Mouse (Mus musculus): ENCODE data around the gene Stk35. TPM values are rescaled to one million over a fixed set of nuclear protein-coding genes. Genes with fewer than 3 reads are reported as not detected.
A peak's percentile ranks its signal among the peaks of the same experiment; 100 is the strongest.

Gene Stk35
- total RNA-seq (2017): 11.8 and 12.9 TPM in 2 replicates

DNA sequence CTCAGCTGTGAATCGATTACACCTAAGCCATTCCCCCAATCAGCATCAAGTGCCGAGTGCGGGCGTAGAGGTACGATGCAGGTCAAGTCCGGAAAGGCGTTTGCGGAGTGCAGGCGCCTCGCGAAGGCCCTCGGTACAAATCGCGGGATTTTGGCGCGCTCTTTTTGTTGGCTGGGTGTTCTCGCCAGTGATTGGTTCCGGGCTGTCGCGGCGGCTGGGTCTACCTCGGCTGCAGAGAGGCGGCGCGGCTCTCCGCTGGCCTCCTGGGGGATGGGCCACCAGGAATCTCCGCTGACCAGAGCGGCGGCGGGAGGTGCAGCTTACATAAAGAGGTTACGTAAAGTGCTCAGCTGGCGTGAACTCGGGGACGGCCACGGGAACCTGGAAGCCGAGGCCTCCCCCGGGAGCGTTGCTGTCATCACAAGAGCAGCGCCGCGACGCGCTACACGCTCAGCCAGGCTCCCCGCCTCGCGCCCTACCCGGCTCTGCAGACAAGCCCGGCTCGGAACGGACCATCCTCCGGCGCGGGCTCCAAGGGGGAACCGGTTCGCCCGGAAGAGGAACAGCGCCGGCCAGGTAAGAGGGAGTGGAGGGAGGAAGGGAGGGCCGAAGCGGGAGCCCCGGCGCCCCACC lies at the start of gene Stk35:
Stk35 (plus strand) TSS at position 247 of the 633 bp plus-strand sequence.
- peak; percentile 77 to 79 for ATAC-seq (replicated peaks in 1 of 2; ENCODE audit: insufficient read depth in 1 of 2, low FRiP score in 2 of 2, low TSS enrichment in 1 of 2, low read depth in 1 of 2, poor library complexity in 2 of 2, severe bottlenecking in 2 of 2)

DNA sequence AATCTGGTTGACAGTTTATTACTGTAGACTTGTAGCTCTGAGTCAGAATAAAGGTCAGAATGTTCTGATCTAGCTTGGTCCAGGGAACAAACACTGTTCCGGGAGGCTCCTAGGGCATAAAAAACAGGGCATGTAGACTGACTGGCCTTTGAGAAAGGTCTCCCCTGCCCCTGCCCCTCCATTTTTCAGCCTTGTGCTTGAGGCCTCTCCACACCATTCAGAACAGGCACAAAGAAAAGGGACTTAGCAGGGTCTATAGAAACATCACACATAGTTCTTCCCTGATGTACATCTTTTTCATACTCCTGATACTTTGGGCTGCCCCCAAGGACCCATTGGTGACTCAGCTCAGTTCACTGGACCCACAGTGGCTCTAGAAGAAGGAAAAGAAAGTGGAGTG lies 18.3 kb upstream of the Stk35 start:
- ATAC-seq (replicated peaks in 1 of 2; ENCODE audit: insufficient read depth in 1 of 2, low FRiP score in 2 of 2, low TSS enrichment in 1 of 2, low read depth in 1 of 2, poor library complexity in 2 of 2, severe bottlenecking in 2 of 2): no peak

- no peak for ATAC-seq (replicated peaks in 1 of 2; ENCODE audit: insufficient read depth in 1 of 2, low FRiP score in 2 of 2, low TSS enrichment in 1 of 2, low read depth in 1 of 2, poor library complexity in 2 of 2, severe bottlenecking in 2 of 2)
Measured at GRCm38 (mm10) chr2:129796501-129796900, 3.8 kb upstream of the Stk35 start.

DNA sequence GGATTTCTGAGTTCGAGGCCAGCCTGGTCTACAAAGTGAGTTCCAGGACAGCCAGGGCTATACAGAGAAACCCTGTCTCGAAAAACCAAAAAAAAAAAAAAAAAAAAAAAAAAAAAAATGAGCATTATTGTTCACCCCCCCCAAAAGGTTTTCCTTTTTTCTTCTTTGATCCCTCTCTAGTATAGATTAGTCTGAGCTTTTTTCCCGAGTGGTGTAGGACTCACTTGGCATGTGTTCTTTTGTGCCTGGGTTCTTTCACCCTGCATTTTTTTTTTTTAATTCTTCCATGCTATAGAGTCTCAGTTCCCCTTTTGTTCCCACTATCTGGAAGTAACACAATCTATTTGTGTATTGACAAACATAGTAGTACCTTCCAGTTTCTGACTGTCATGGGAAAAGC lies 2.6 kb upstream of the Stk35 start:
- ATAC-seq (replicated peaks in 1 of 2; ENCODE audit: insufficient read depth in 1 of 2, low FRiP score in 2 of 2, low TSS enrichment in 1 of 2, low read depth in 1 of 2, poor library complexity in 2 of 2, severe bottlenecking in 2 of 2): no peak

DNA sequence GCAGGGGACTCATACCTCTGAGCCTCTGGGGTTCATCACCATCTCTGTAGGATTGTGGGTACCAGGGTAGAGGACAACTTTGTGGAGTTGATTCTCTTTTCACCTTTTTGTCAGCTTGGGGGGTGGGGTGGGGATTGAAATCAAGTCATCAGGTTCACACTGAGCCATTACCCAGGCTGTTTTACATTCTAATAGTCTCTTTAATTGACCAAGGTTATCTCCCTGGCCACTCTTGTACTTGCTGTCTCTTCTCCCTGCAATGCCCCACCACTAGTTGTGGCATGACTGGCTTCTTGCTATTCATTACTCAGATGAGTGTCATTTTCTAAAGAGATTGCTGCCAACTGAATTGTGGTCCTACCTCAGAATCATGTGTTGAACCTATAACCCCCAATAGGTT lies 1.9 kb upstream of the Stk35 start:
- ATAC-seq (replicated peaks in 1 of 2; ENCODE audit: insufficient read depth in 1 of 2, low FRiP score in 2 of 2, low TSS enrichment in 1 of 2, low read depth in 1 of 2, poor library complexity in 2 of 2, severe bottlenecking in 2 of 2): no peak

DNA sequence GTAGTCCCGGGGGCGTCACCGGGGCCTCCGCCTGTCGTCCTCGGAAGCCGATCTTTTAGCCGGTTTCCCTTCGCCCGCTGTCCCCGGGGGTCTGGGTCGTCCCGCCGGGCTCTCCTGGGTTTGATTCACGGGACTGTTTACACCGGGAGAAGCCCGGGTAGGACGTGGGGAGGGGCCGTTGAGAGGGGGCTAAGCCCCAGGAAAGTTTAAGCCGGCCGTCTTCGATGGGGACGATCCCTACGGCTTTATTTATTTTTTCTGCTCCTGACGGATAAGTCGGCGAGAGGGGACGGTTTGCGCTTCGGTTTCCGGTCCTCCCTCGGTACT lies 550 bp downstream of the Stk35 start:
- ATAC-seq (replicated peaks in 1 of 2; ENCODE audit: insufficient read depth in 1 of 2, low FRiP score in 2 of 2, low TSS enrichment in 1 of 2, low read depth in 1 of 2, poor library complexity in 2 of 2, severe bottlenecking in 2 of 2): no peak

GRCm38 (mm10) chr2:129801231-129802029 lies 1.1 kb downstream of the Stk35 start:
- peak; percentile 52 to 64 for ATAC-seq (replicated peaks in 1 of 2; ENCODE audit: insufficient read depth in 1 of 2, low FRiP score in 2 of 2, low TSS enrichment in 1 of 2, low read depth in 1 of 2, poor library complexity in 2 of 2, severe bottlenecking in 2 of 2)

DNA sequence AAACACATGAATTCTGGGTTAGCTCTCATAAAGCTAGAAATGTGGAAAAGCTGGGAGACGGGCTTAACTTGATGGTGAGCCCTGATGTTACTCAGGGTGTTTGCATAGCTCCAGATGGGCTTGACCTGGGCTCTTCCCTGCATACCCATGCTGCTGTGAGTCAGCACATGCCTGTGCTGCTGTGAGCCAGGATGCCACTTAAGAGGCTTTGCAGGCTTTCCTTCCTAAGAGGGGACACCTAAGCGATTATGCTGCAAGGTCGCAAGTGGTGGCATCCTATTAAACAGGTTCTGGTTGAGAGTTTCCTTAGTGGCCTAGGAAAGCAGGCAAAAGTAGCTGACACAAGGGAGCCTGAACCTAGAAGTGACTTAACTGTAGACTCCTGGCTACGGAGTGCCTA lies 5.2 kb downstream of the Stk35 start:
- ATAC-seq (replicated peaks in 1 of 2; ENCODE audit: insufficient read depth in 1 of 2, low FRiP score in 2 of 2, low TSS enrichment in 1 of 2, low read depth in 1 of 2, poor library complexity in 2 of 2, severe bottlenecking in 2 of 2): no peak

DNA sequence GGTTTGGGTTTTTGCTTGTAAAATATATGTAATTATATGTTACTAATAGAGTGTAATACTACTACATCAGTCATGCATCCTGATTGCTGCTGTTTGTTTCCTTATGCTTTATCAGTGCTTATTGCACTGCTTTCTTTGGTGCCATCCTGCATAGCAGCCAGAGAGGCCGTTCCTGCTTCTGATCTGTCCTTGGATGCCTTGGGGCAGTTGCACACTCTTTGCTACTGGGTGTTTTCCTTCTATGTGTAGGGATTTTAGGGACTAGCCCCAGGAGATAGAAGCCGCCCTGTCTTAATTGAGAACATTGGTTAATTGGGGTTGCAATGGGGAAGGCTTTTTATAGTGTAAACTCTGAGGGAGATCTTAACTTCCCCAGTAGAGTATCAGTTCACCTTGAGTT lies 6.2 kb downstream of the Stk35 start:
- ATAC-seq (replicated peaks in 1 of 2; ENCODE audit: insufficient read depth in 1 of 2, low FRiP score in 2 of 2, low TSS enrichment in 1 of 2, low read depth in 1 of 2, poor library complexity in 2 of 2, severe bottlenecking in 2 of 2): no peak

- no peak for ATAC-seq (replicated peaks in 1 of 2; ENCODE audit: insufficient read depth in 1 of 2, low FRiP score in 2 of 2, low TSS enrichment in 1 of 2, low read depth in 1 of 2, poor library complexity in 2 of 2, severe bottlenecking in 2 of 2)
Measured at GRCm38 (mm10) chr2:129810563-129810962, 10.2 kb downstream of the Stk35 start.

GRCm38 (mm10) chr2:129814033-129814432 lies 13.7 kb downstream of the Stk35 start:
- ATAC-seq (replicated peaks in 1 of 2; ENCODE audit: insufficient read depth in 1 of 2, low FRiP score in 2 of 2, low TSS enrichment in 1 of 2, low read depth in 1 of 2, poor library complexity in 2 of 2, severe bottlenecking in 2 of 2): no peak

DNA sequence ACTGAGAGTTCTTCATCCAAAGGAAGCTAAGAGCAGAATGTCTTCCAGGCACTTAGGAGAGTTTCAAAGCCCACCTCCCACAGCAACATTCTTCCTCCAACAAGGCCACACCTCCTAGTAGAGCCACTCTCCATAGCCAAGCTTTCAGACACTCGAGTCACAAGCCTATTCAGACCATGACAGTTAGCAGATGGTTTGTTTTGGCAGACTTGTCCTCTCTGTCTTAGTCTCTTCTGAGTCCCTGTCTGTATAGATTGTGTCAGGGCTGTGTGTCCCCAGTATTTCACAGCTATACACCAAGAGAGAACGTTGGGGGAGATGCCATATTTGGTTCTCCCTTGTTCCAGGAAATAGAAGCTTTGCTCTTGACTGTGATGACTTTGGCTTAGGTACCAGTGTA lies 14.8 kb downstream of the Stk35 start:
- ATAC-seq (replicated peaks in 1 of 2; ENCODE audit: insufficient read depth in 1 of 2, low FRiP score in 2 of 2, low TSS enrichment in 1 of 2, low read depth in 1 of 2, poor library complexity in 2 of 2, severe bottlenecking in 2 of 2): no peak

- no peak for ATAC-seq (replicated peaks in 1 of 2; ENCODE audit: insufficient read depth in 1 of 2, low FRiP score in 2 of 2, low TSS enrichment in 1 of 2, low read depth in 1 of 2, poor library complexity in 2 of 2, severe bottlenecking in 2 of 2)
Measured at GRCm38 (mm10) chr2:129817603-129818257, 17.4 kb downstream of the Stk35 start.

- no peak for ATAC-seq (replicated peaks in 1 of 2; ENCODE audit: insufficient read depth in 1 of 2, low FRiP score in 2 of 2, low TSS enrichment in 1 of 2, low read depth in 1 of 2, poor library complexity in 2 of 2, severe bottlenecking in 2 of 2)
Measured at GRCm38 (mm10) chr2:129818868-129819267, 18.6 kb downstream of the Stk35 start.

DNA sequence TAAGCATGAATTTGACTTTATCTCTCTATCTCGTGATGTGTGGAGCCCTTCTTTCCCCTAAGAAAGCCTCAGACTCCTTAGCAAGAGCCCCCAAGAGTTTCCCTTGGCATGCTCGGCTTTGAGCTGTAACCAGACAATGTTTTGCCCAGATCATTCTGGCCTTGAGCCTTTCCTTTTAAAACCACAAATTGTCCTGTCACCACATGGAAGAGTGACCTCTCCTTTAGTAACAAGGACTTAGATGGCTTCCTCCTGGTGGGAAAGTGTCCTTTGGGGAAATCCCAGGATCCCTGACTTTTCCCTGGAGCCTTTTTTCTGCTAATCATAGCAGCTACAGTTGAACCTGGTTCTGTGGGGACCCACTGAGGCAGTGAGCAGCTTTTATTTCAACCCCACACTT lies 19.2 kb downstream of the Stk35 start:
- ATAC-seq (replicated peaks in 1 of 2; ENCODE audit: insufficient read depth in 1 of 2, low FRiP score in 2 of 2, low TSS enrichment in 1 of 2, low read depth in 1 of 2, poor library complexity in 2 of 2, severe bottlenecking in 2 of 2): no peak

- no peak for ATAC-seq (replicated peaks in 1 of 2; ENCODE audit: insufficient read depth in 1 of 2, low FRiP score in 2 of 2, low TSS enrichment in 1 of 2, low read depth in 1 of 2, poor library complexity in 2 of 2, severe bottlenecking in 2 of 2)
Measured at GRCm38 (mm10) chr2:129819951-129820350, 19.6 kb downstream of the Stk35 start.

- no peak for ATAC-seq (replicated peaks in 1 of 2; ENCODE audit: insufficient read depth in 1 of 2, low FRiP score in 2 of 2, low TSS enrichment in 1 of 2, low read depth in 1 of 2, poor library complexity in 2 of 2, severe bottlenecking in 2 of 2)
Measured at GRCm38 (mm10) chr2:129821021-129821420, 20.7 kb downstream of the Stk35 start.

DNA sequence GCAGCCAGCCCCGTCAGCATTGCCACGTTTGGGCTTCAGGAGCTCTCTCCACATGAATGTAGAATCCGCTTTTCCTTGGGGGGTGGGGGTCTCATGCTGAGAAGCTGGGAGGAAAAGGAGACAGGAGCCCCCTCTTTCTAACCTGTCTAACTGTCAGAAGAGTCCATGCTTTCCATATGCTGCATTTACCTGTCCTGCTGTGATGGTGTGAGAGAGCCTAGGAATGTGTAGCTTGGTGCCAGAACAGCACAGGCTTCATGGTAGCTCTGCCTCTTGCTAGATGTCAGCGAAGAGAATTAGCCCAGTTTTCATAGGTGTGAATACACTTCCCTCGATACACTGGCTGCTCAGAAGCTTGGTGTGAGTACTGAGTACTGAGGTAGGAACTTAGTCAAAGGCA lies 21.3 kb downstream of the Stk35 start:
- ATAC-seq (replicated peaks in 1 of 2; ENCODE audit: insufficient read depth in 1 of 2, low FRiP score in 2 of 2, low TSS enrichment in 1 of 2, low read depth in 1 of 2, poor library complexity in 2 of 2, severe bottlenecking in 2 of 2): no peak
